Mouse (Mus musculus) olfactory bulb, adult 2 months (tissue): ENCODE results near the gene Selenoh. TPM values are rescaled to one million over a fixed set of nuclear protein-coding genes. Genes with fewer than 3 reads are reported as not detected.
"Not testable (repeated sequence)": the region's sequence is repeated elsewhere in the genome, so short reads cannot be mapped to it uniquely, and the experiment has no call there.

ENCODE experiments used
- H3K27ac ChIP-seq: fragments of 200-500 bp; 2 replicates; pipeline ENCODE4 v1.5.1; 2012; ENCODE audit warnings: low read depth, low read length; ENCODE audit not compliant: insufficient read depth
- H3K4me1 ChIP-seq: fragments of 200-500 bp; 2 replicates; pipeline ENCODE4 v1.6.1; 2012; ENCODE audit warnings: low read length; ENCODE audit not compliant: control insufficient read depth, insufficient read depth
- H3K4me3 ChIP-seq: fragments of 200-500 bp; 2 replicates; pipeline ENCODE4 v1.5.1; 2012; ENCODE audit warnings: mild to moderate bottlenecking, low read depth, low read length, moderate library complexity; ENCODE audit not compliant: insufficient read depth
- CTCF ChIP-seq: fragments of 200-500 bp; IDR thresholded peaks from 2 replicates; pipeline ENCODE4 v1.5.1; 2012; ENCODE audit warnings: low read depth, mild to moderate bottlenecking, low read length, moderate library complexity; ENCODE audit not compliant: insufficient read depth
- POLR2A ChIP-seq: fragments of 200-500 bp; IDR thresholded peaks from 2 replicates; pipeline ENCODE4 v1.6.1; 2012; ENCODE audit warnings: mild to moderate bottlenecking, low read depth, low read length, moderate library complexity; ENCODE audit not compliant: insufficient read depth
- WGBS: fragments of 180-500 bp; shearing (Covaris S2); methylation state at CpG from one replicate; pipeline ENCODE4 v1.1.7; 2018; 5-methylcytosine and 5-hydroxymethylcytosine counted together
- polyA plus RNA-seq: library from polyadenylated mRNA; stranded (reverse); fragments of >200 nt; gene quantifications from 2 replicates; pipeline ENCODE4 v1.2.4, GENCODE M21; 2012; ENCODE audit warnings: low replicate concordance; ENCODE audit not compliant: missing spikeins, insufficient read depth, insufficient read length

Selenoh gene
- polyA plus RNA-seq, 1 experiment, result not detected

GRCm38 (mm10) chr2:84677968-84678880 lies 7.7 kb upstream of the Selenoh start, which contains the start of the genes Gm28635 and Med19:
TSS of gene Gm28635 (minus strand) at chr2:84678041.
TSS of gene Med19 (plus strand) at chr2:84678402.
- under 1% methylated on average over 44 of the region's 44 CpGs for WGBS
- Histone ChIP-seq H3K4me1 (peaks cover 5% of the 10 kb centered on the region; the same call in 1 of the 2 replicates), H3K27ac (peak within 1 kb of the TSS; percentile 83), H3K4me3 (peak within 1 kb of the TSS; percentile 94)
- TF ChIP-seq POLR2A (no peak), CTCF (no peak)

GRCm38 (mm10) chr2:84677270-84677967 lies 6.8 kb upstream of the Selenoh start:
- WGBS, result 5% methylated on average over 22 of the region's 22 CpGs
- TF ChIP-seq POLR2A (no peak), CTCF (no peak)
- peaks cover 5% of the 10 kb centered on the region; the same call in 1 of the 2 replicates for H3K4me1 ChIP-seq
- peak overlapping the region; percentile 83 for H3K27ac ChIP-seq
- peak overlapping the region; percentile 72 for H3K4me3 ChIP-seq

- H3K4me1 ChIP-seq, H3K4me3 ChIP-seq, H3K27ac ChIP-seq: not testable (repeated sequence)
- WGBS, result 60% methylated on average over 4 of the region's 5 CpGs
Measured at GRCm38 (mm10) chr2:84671535-84671934, 965 bp upstream of the Selenoh start.

GRCm38 (mm10) chr2:84669828-84670568 lies 572 bp downstream of the Selenoh start:
- Histone ChIP-seq H3K4me3 (peak overlapping the region; percentile 92), H3K4me1 (no peaks in the 10 kb centered on the region), H3K27ac (no peak overlapping the region)
- 2% methylated on average over 39 of the region's 39 CpGs for WGBS
- TF ChIP-seq POLR2A, result no peak
- no peak for TF ChIP-seq CTCF

- H3K4me1 ChIP-seq, result no peaks in the 10 kb centered on the region
- H3K27ac ChIP-seq, result no peak overlapping the region
- TF ChIP-seq POLR2A, result no peak
- TF ChIP-seq CTCF, result no peak
- 78% methylated on average over 12 of the region's 12 CpGs for WGBS
- H3K4me3 ChIP-seq, result no peak overlapping the region
Measured at GRCm38 (mm10) chr2:84666081-84666480, 4.5 kb downstream of the Selenoh start.

GRCm38 (mm10) chr2:84662866-84663265 lies 7.7 kb downstream of the Selenoh start:
- TF ChIP-seq POLR2A (no peak), CTCF (no peak)
- 34% methylated on average over 2 of the region's 2 CpGs for WGBS
- H3K4me3 ChIP-seq, result no peak overlapping the region
- H3K27ac ChIP-seq, result no peak overlapping the region
- no peaks in the 10 kb centered on the region for H3K4me1 ChIP-seq

GRCm38 (mm10) chr2:84660253-84660652 lies 10.3 kb downstream of the Selenoh start:
- 59% methylated on average over 3 of the region's 3 CpGs for WGBS
- H3K27ac ChIP-seq, result no peak overlapping the region
- no peak for TF ChIP-seq POLR2A
- no peak for TF ChIP-seq CTCF
- no peak overlapping the region for H3K4me3 ChIP-seq
- no peaks in the 10 kb centered on the region for H3K4me1 ChIP-seq

- no peak within 1 kb of the TSS for H3K4me3 ChIP-seq
- H3K27ac ChIP-seq, result no peak within 1 kb of the TSS
- 96% methylated on average over 32 of the region's 32 CpGs for WGBS
- TF ChIP-seq POLR2A (no peak), CTCF (no peak)
- H3K4me1 ChIP-seq, result no peaks in the 10 kb centered on the region
Measured at GRCm38 (mm10) chr2:84658806-84659205, 11.8 kb downstream of the Selenoh start, which contains the start of gene Btbd18. TSS of gene Btbd18 (plus strand) at chr2:84659079.
